Mouse (Mus musculus): ENCODE measurements around the gene Pla2g5. TPM values are rescaled to one million over a fixed set of nuclear protein-coding genes. Genes with fewer than 3 reads are reported as not detected.
A peak's percentile ranks its signal among the peaks of the same experiment; 100 is the strongest.

Pla2g5 gene
- total RNA-seq, 1 experiment from 2014 or later: not detected

GRCm38 (mm10) chr4:138771970-138772369 is 91.3 kb downstream of the Pla2g5 start:
- ATAC-seq (ENCODE audit: extremely low read depth, insufficient number of reproducible peaks, low FRiP score, poor library complexity, severe bottlenecking): no peak

- no peak for ATAC-seq (ENCODE audit: extremely low read depth, insufficient number of reproducible peaks, low FRiP score, poor library complexity, severe bottlenecking)
Measured at GRCm38 (mm10) chr4:138762266-138762665, 101.0 kb downstream of the Pla2g5 start.

GRCm38 (mm10) chr4:138757416-138757815 is 105.9 kb downstream of the Pla2g5 start, which contains the start of gene Pla2g2f:
Gene Pla2g2f, minus strand, starts transcription at chr4:138757626.
- ATAC-seq (ENCODE audit: extremely low read depth, insufficient number of reproducible peaks, low FRiP score, poor library complexity, severe bottlenecking): 0 out of 2 replicates have a peak, but pooled peaks have one; percentile 8

- no peak for ATAC-seq (ENCODE audit: extremely low read depth, insufficient number of reproducible peaks, low FRiP score, poor library complexity, severe bottlenecking)
Measured at GRCm38 (mm10) chr4:138755983-138756382, 107.3 kb downstream of the Pla2g5 start.

GRCm38 (mm10) chr4:138755439-138755838 is 107.8 kb downstream of the Pla2g5 start:
- ATAC-seq (ENCODE audit: extremely low read depth, insufficient number of reproducible peaks, low FRiP score, poor library complexity, severe bottlenecking): no peak

GRCm38 (mm10) chr4:138754432-138754831 is 108.8 kb downstream of the Pla2g5 start:
- ATAC-seq (ENCODE audit: extremely low read depth, insufficient number of reproducible peaks, low FRiP score, poor library complexity, severe bottlenecking): no peak

- no peak for ATAC-seq (ENCODE audit: extremely low read depth, insufficient number of reproducible peaks, low FRiP score, poor library complexity, severe bottlenecking)
Measured at GRCm38 (mm10) chr4:138753608-138754007, 109.7 kb downstream of the Pla2g5 start.

- no peak for ATAC-seq (ENCODE audit: extremely low read depth, insufficient number of reproducible peaks, low FRiP score, poor library complexity, severe bottlenecking)
Measured at GRCm38 (mm10) chr4:138752603-138753002, 110.7 kb downstream of the Pla2g5 start.

Other genes with a start within 250 kb of the Pla2g5 start
- not detected in 2 replicates for gene Vwa5b1, start 227.6 kb downstream of the Pla2g5 start, total RNA-seq (2017)
- not detected in 2 replicates for gene Pla2g2c, start 138.7 kb downstream of the Pla2g5 start, total RNA-seq (2017)
- gene Ubxn10, start 126.3 kb downstream of the Pla2g5 start, total RNA-seq (2017): not detected in 2 replicates
- not detected in 2 replicates for gene Pla2g2f, start 105.9 kb downstream of the Pla2g5 start, total RNA-seq (2017)
- not detected in 2 replicates for gene Pla2g2d, start 87.7 kb downstream of the Pla2g5 start, total RNA-seq (2017)
- gene Gm13030, start 10.5 kb upstream of the Pla2g5 start, total RNA-seq (2017): not detected in 2 replicates
- gene Pla2g2e, start 14.5 kb upstream of the Pla2g5 start, total RNA-seq (2017): not detected in 2 replicates
- gene Otud3, start 50.5 kb upstream of the Pla2g5 start, total RNA-seq (2017): 19.8 and 23.3 TPM in 2 replicates
- not detected in 2 replicates for gene Rnf186, start 103.6 kb upstream of the Pla2g5 start, total RNA-seq (2017)
- gene Tmco4, start 109.4 kb upstream of the Pla2g5 start, total RNA-seq (2017): 16.5 and 22.1 TPM in 2 replicates
- not detected in 2 replicates for gene Htr6, start 212.1 kb upstream of the Pla2g5 start, total RNA-seq (2017)
- not detected in 2 replicates for gene Nbl1, start 229.5 kb upstream of the Pla2g5 start, total RNA-seq (2017)